Mouse (Mus musculus) lung, postnatal 0 days (tissue): ENCODE results near the gene Adora2b. TPM values are rescaled to one million over a fixed set of nuclear protein-coding genes. Genes with fewer than 3 reads are reported as not detected.

Source experiments
- ATAC-seq: fragments of 200-750 bp; cut with Nextera tagmentation; 2 replicates; pipeline ENCODE4 v1.8.0; 2017; ENCODE audit warnings: moderate library complexity
- DNase-seq: peaks from one replicate; pipeline ENCODE4 v3.0.0-alpha.2; 2016; ENCODE audit warnings: low spot score
- H3K27ac ChIP-seq: fragments of 300-500 bp; sonication (generic); 2 replicates; pipeline ENCODE4 v1.5.1; 2014; ENCODE audit warnings: antibody characterized with exemption, mild to moderate bottlenecking, low read length, mixed read lengths
- H3K27me3 ChIP-seq: fragments of 300-500 bp; sonication (generic); replicated peaks from 2 replicates; pipeline ENCODE4 v1.6.1; 2014; ENCODE audit warnings: low read length, mixed read lengths; ENCODE audit not compliant: insufficient read depth
- H3K36me3 ChIP-seq: fragments of 300-500 bp; sonication (generic); 2 replicates; pipeline ENCODE4 v1.6.1; 2014; ENCODE audit warnings: low read length, mixed read lengths; ENCODE audit not compliant: insufficient read depth
- H3K4me1 ChIP-seq: fragments of 300-500 bp; sonication (generic); 2 replicates; pipeline ENCODE4 v1.6.1; 2014; ENCODE audit warnings: antibody characterized with exemption, low read depth, low read length, mixed read lengths; ENCODE audit not compliant: insufficient read depth
- H3K4me2 ChIP-seq: fragments of 300-500 bp; sonication (generic); replicated peaks from 2 replicates; pipeline ENCODE4 v1.6.1; 2014; ENCODE audit warnings: low read depth, mild to moderate bottlenecking, low read length, moderate library complexity, mixed read lengths
- H3K4me3 ChIP-seq: fragments of 300-500 bp; sonication (generic); 2 replicates; pipeline ENCODE4 v1.5.1; 2014; ENCODE audit warnings: low read depth, low read length
- H3K9ac ChIP-seq: fragments of 300-500 bp; sonication (generic); replicated peaks from 2 replicates; pipeline ENCODE4 v1.6.1; 2014; ENCODE audit warnings: low read depth, mild to moderate bottlenecking
- H3K9me3 ChIP-seq: fragments of 300-500 bp; sonication (generic); 2 replicates; pipeline ENCODE4 v1.6.1; 2016; ENCODE audit warnings: low read length, mixed read lengths
- CTCF ChIP-seq: IDR thresholded peaks from 2 replicates; pipeline ENCODE4 v1.5.1; 2016; ENCODE audit warnings: antibody characterized with exemption, mild to moderate bottlenecking
- EP300 ChIP-seq: IDR thresholded peaks from 2 replicates; pipeline ENCODE4 v1.6.1; 2016; ENCODE audit warnings: antibody characterized with exemption, mild to moderate bottlenecking, control low read depth
- WGBS: fragments of 180-500 bp; shearing (Covaris S2); extraction: QIAGEN DNeasy Blood & Tissue Kit; methylation state at CpG from one replicate; pipeline ENCODE4 v1.1.7; 2014; 5-methylcytosine and 5-hydroxymethylcytosine counted together
- polyA plus RNA-seq: library from polyadenylated mRNA; unstranded; fragments of >200 nt; fragmentation: Nextera tagmentation; extraction: Ambion mirVana; gene quantifications from 2 replicates; pipeline ENCODE4 v1.2.1, GENCODE M21; 2015

Adora2b gene
- 27.7 and 39.8 TPM in 2 replicates for polyA plus RNA-seq

- Histone ChIP-seq H3K36me3 (no peaks in the 10 kb centered on the region), H3K27ac (peak within 1 kb of the TSS; percentile 68), H3K4me1 (peaks cover 7% of the 10 kb centered on the region; the same call in 1 of the 2 replicates), H3K4me3 (peak within 1 kb of the TSS; percentile 52), H3K9me3 (no peaks in the 10 kb centered on the region), H3K9ac (peak within 1 kb of the TSS; percentile 39), H3K27me3 (no peaks in the 10 kb centered on the region), H3K4me2 (peak within 1 kb of the TSS; percentile 94)
- peak; percentile 80 for DNase-seq
- ATAC-seq: peak; percentile 90
- under 1% methylated on average over 69 of the region's 69 CpGs for WGBS
- TF ChIP-seq CTCF (no peak), EP300 (no peak)
These were observed at the start of gene Adora2b for GRCm38 (mm10) chr11:62248401-62249244. Gene Adora2b, plus strand, starts transcription at chr11:62248984.

- no peaks in the 10 kb centered on the region for H3K9me3 ChIP-seq
- TF ChIP-seq CTCF: no peak
- no peak for TF ChIP-seq EP300
- WGBS: 36% methylated on average over 5 of the region's 5 CpGs
- no peak overlapping the region for H3K9ac ChIP-seq
- DNase-seq (no peak), ATAC-seq (no peak)
- no peaks in the 10 kb centered on the region for H3K36me3 ChIP-seq
- H3K4me3 ChIP-seq: no peak overlapping the region
- 0 out of 2 replicates have a peak, but pooled peaks cover 5% of the 10 kb centered on the region for H3K4me1 ChIP-seq
- H3K27me3 ChIP-seq: no peaks in the 10 kb centered on the region
- no peak overlapping the region for H3K4me2 ChIP-seq
- no peak overlapping the region for H3K27ac ChIP-seq
These were observed 47.8 kb upstream of the Adora2b start for GRCm38 (mm10) chr11:62200901-62201512.

DNA sequence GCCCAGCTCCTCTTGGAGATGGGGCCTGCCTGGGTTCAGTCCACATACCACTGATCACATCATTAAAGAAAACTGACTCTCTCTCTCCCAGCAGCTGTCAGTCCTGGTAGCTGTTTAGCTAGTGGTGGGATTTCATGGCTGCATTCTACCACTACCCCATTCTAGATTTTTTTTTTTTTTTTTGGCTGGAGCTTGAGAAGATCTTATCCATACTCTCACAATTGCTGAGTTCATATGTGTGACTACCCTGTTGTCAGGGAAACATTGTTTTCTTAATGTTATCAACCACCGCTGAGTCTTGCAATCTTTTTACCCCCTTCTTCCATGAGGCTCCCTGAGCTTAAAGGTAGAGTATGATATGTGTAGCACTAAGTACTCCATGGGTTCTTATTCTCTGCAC, 46.1 kb upstream of the Adora2b start:
- no peaks in the 10 kb centered on the region for H3K27me3 ChIP-seq
- TF ChIP-seq EP300: no peak
- no peak for TF ChIP-seq CTCF
- H3K4me1 ChIP-seq: 0 out of 2 replicates have a peak, but pooled peaks cover 5% of the 10 kb centered on the region
- H3K36me3 ChIP-seq: no peaks in the 10 kb centered on the region
- WGBS: 69% methylated on average over 1 of the region's 1 CpGs
- H3K4me3 ChIP-seq: no peak overlapping the region
- ATAC-seq (no peak), DNase-seq (no peak)
- no peaks in the 10 kb centered on the region for H3K9me3 ChIP-seq
- H3K9ac ChIP-seq: no peak overlapping the region
- no peak overlapping the region for H3K27ac ChIP-seq
- H3K4me2 ChIP-seq: no peak overlapping the region

DNA sequence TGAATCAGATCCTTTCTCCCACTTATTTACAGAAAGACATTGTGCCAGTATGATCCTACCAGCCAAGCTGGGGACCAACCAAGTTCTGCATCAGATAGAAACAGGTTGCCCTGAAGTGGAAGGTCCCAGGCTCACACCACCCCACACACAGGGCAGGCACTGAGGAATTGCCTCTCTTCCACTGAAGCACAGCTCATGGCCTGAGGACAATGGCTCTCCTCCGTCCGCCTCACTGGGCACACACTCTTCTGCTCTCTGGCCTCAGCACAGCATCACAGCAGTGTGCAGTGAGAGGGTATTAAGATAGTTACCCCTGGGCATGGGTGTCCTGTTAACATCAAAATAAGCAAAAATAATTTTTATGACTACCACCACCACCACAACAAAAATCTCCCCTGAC, 39.7 kb upstream of the Adora2b start:
- peak overlapping the region; percentile 14; the same call in 1 of the 2 replicates for H3K27ac ChIP-seq
- H3K9me3 ChIP-seq: no peaks in the 10 kb centered on the region
- ATAC-seq (no peak), DNase-seq (no peak)
- H3K36me3 ChIP-seq: no peaks in the 10 kb centered on the region
- H3K4me3 ChIP-seq: no peak overlapping the region
- H3K27me3 ChIP-seq: no peaks in the 10 kb centered on the region
- peaks cover 3% of the 10 kb centered on the region; the same call in 1 of the 2 replicates for H3K4me1 ChIP-seq
- TF ChIP-seq CTCF: no peak
- no peak for TF ChIP-seq EP300
- no peak overlapping the region for H3K4me2 ChIP-seq
- no peak overlapping the region for H3K9ac ChIP-seq
- 77% methylated on average over 2 of the region's 2 CpGs for WGBS

DNA sequence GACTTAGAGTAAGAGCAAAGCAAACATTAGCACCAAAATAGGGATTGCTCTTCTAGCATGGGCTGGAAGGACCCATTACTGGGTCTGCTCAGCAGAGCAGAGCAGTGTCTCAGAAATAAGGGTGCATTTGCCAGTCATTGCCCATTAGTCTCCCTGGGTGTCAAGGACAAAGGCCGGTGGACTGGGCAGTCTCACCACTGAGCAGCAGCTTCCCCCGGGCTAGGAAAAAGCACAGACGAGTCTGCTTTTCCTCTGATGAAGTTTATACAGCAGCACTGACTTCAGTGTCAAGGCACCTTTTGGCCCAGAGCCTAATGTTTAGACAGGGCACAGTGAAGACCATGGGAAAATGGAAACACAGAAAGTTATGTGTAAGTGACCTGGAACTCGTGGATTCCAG, 38.9 kb upstream of the Adora2b start:
- TF ChIP-seq EP300 (no peak), CTCF (no peak)
- no peak overlapping the region for H3K4me2 ChIP-seq
- H3K27me3 ChIP-seq: no peaks in the 10 kb centered on the region
- H3K9me3 ChIP-seq: no peaks in the 10 kb centered on the region
- no peak overlapping the region for H3K27ac ChIP-seq
- DNase-seq (no peak), ATAC-seq (no peak)
- no peak overlapping the region for H3K9ac ChIP-seq
- no peak overlapping the region for H3K4me3 ChIP-seq
- peaks cover 3% of the 10 kb centered on the region; the same call in 1 of the 2 replicates for H3K4me1 ChIP-seq
- no peaks in the 10 kb centered on the region for H3K36me3 ChIP-seq
- 35% methylated on average over 4 of the region's 4 CpGs for WGBS

DNA sequence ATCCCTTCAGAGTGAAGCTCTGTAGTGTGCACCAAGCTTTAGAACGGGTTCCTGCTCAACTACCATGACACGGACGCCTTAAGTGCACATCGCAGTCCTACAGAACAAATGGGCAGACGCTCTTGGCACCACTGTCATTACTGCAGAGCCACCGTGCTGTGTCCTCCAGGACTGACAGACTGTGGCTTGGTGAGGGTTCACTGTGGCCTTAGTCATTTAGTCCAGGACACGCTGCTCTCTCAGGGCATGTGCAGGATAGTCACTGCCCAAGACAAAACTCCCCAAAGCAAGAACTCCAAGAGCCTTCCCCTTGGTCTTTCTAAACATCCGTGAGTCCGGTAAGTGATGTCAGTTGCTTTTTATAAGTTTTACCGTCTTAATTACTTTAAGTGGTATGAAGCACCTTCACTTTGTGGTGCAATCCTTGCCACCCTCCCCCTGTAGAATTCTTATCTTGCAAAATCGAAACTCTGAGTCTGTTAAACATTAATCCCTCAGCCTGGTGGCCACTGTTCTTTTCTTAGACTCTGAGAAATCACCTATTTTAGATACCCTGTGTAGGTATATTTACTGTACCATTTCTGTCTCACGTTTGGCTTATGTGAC, 35.3 kb upstream of the Adora2b start:
- no peak overlapping the region for H3K9ac ChIP-seq
- WGBS: 64% methylated on average over 12 of the region's 12 CpGs
- H3K9me3 ChIP-seq: no peaks in the 10 kb centered on the region
- peak; percentile 84 for DNase-seq
- H3K4me2 ChIP-seq: no peak overlapping the region
- H3K4me1 ChIP-seq: peaks cover 3% of the 10 kb centered on the region; the same call in 1 of the 2 replicates
- no peaks in the 10 kb centered on the region for H3K27me3 ChIP-seq
- H3K4me3 ChIP-seq: no peak overlapping the region
- ATAC-seq: peak; percentile 79
- peak overlapping the region; percentile 49; the same call in 1 of the 2 replicates for H3K27ac ChIP-seq
- TF ChIP-seq EP300 (peak; percentile 87), CTCF (no peak)
- no peaks in the 10 kb centered on the region for H3K36me3 ChIP-seq
